Mouse (Mus musculus) large intestine, adult 2 months (tissue): ENCODE data around the gene Mga. TPM values are rescaled to one million over a fixed set of nuclear protein-coding genes. Genes with fewer than 3 reads are reported as not detected.

Experiments used
- DNase-seq: peaks from one replicate; pipeline ENCODE4 v3.0.0-alpha.2; 2012; ENCODE audit warnings: low read depth, low spot score
- WGBS: fragments of 180-500 bp; shearing (Covaris S2); methylation state at CpG from one replicate; pipeline ENCODE4 v1.1.7; 2018; 5-methylcytosine and 5-hydroxymethylcytosine counted together
- polyA plus RNA-seq: library from polyadenylated mRNA; depleted of rRNA; stranded (reverse); fragments of >200 nt; gene quantifications from 2 replicates; pipeline ENCODE4 v1.2.3, GENCODE M21; 2012; rRNA removed

Mga gene
- polyA plus RNA-seq, 1 experiment = 4.3 TPM

DNA sequence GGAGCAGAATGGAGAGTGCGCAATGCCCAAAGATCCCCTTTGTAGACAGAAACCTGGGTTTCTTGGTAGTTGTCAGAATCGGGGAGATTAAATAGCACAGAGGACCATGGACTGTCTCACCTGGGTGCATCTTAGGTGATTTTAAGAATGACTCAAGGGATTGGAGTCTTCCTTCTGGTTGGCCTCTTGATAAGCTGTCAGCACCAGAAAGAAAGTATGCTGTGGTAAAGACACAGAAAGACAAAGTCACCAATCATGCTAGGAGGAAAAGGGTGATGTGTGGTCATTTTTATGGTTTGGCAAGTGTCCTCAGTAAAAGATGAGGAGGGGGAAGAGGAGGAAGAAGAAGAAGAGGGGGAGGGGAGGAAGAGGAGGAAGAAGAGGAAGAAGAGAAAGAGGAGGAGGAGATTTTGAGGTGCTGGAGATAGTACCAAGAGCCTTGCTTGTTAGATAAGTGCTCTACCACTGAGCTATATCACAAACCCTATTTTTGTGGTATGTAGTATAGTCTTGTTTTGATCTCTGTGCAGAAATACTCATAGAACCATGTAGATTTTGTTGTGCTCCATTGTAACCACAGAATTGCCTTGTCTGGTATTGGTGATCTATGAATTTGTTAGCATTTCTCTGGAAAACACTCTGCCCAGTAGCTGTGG is 116.9 kb downstream of the Mga start:
- no peak for DNase-seq
- WGBS = 95% methylated on average over 2 of the region's 2 CpGs

GRCm38 (mm10) chr2:120015882-120016281 is 118.9 kb downstream of the Mga start:
- no peak for DNase-seq
- WGBS = 96% methylated on average over 4 of the region's 4 CpGs

- 81% methylated on average over 12 of the region's 12 CpGs for WGBS
- no peak for DNase-seq
Observed at GRCm38 (mm10) chr2:120017599-120017998, 120.6 kb downstream of the Mga start.

Other genes with a start within 250 kb of the Mga start
- 4.8 and 5.2 TPM in 2 replicates for gene Ndufaf1, start 234.4 kb upstream of the Mga start, polyA plus RNA-seq
- 6.3 and 6.5 TPM in 2 replicates for gene Rtf1, start 222.2 kb upstream of the Mga start, polyA plus RNA-seq
- gene Itpka, start 154.9 kb upstream of the Mga start, polyA plus RNA-seq = 32.1 and 41.0 TPM in 2 replicates
- 2.1 and 3.0 TPM in 2 replicates for gene Ltk, start 136.8 kb upstream of the Mga start, polyA plus RNA-seq
- gene Rpap1, start 109.7 kb upstream of the Mga start, polyA plus RNA-seq = 12.1 and 15.2 TPM in 2 replicates
- 3.5 and 3.7 TPM in 2 replicates for gene Tyro3, start 99.5 kb upstream of the Mga start, polyA plus RNA-seq
- 9.1 and 19.2 TPM in 2 replicates for gene Mapkbp1, start 75.5 kb downstream of the Mga start, polyA plus RNA-seq
- 9.2 and 10.4 TPM in 2 replicates for gene Jmjd7, start 130.3 kb downstream of the Mga start, polyA plus RNA-seq
- gene Gm28042, start 130.3 kb downstream of the Mga start, polyA plus RNA-seq = 3.1 and 3.8 TPM in 2 replicates
- gene Pla2g4b, start 136.2 kb downstream of the Mga start, polyA plus RNA-seq = 3.2 and 5.4 TPM in 2 replicates